Mouse (Mus musculus) limb, embryonic 13.5 days (tissue): ENCODE measurements around the gene Nap1l3. TPM values are rescaled to one million over a fixed set of nuclear protein-coding genes. Genes with fewer than 3 reads are reported as not detected.

Source experiments
- ATAC-seq: fragments of 200-750 bp; cut with Nextera tagmentation; 2 replicates; pipeline ENCODE4 v1.8.0; 2017; ENCODE audit warnings: low read depth, moderate number of reproducible peaks, moderate TSS enrichment; ENCODE audit not compliant: low FRiP score
- H3K27ac ChIP-seq: fragments of 300-500 bp; sonication (generic); 2 replicates; pipeline ENCODE4 v1.5.1; 2015; ENCODE audit warnings: inconsistent platforms, mild to moderate bottlenecking, moderate library complexity
- H3K27me3 ChIP-seq: fragments of 300-500 bp; sonication (generic); 2 replicates; pipeline ENCODE4 v1.6.1; 2015; ENCODE audit warnings: mild to moderate bottlenecking, inconsistent platforms
- H3K36me3 ChIP-seq: fragments of 300-500 bp; sonication (generic); 2 replicates; pipeline ENCODE4 v1.6.1; 2015; ENCODE audit warnings: inconsistent platforms, mild to moderate bottlenecking, moderate library complexity
- H3K4me1 ChIP-seq: fragments of 300-500 bp; sonication (generic); 2 replicates; pipeline ENCODE4 v1.6.1; 2015; ENCODE audit warnings: inconsistent platforms
- H3K4me2 ChIP-seq: fragments of 300-500 bp; sonication (generic); replicated peaks from 2 replicates; pipeline ENCODE4 v1.6.1; 2015; ENCODE audit warnings: inconsistent platforms, mild to moderate bottlenecking, moderate library complexity
- H3K4me3 ChIP-seq: fragments of 300-500 bp; sonication (generic); 2 replicates; pipeline ENCODE4 v1.5.1; 2015; ENCODE audit warnings: moderate library complexity, mild to moderate bottlenecking, inconsistent platforms
- H3K9ac ChIP-seq: fragments of 300-500 bp; sonication (generic); 2 replicates; pipeline ENCODE4 v1.6.1; 2015; ENCODE audit warnings: mild to moderate bottlenecking, inconsistent platforms
- H3K9me3 ChIP-seq: fragments of 300-500 bp; sonication (generic); 2 replicates; pipeline ENCODE4 v1.6.1; 2016; ENCODE audit warnings: inconsistent platforms
- WGBS: fragments of 180-500 bp; shearing (Covaris S2); methylation state at CpG from one replicate; pipeline ENCODE4 v1.1.7; 2015; 5-methylcytosine and 5-hydroxymethylcytosine counted together
- polyA plus RNA-seq: library from polyadenylated mRNA; unstranded; fragments of >200 nt; fragmentation: Nextera tagmentation; extraction: Ambion mirVana; gene quantifications from 2 replicates; pipeline ENCODE4 v1.2.1, GENCODE M21; 2015

Gene Nap1l3
- polyA plus RNA-seq: 5.8 and 6.3 TPM in 2 replicates

DNA sequence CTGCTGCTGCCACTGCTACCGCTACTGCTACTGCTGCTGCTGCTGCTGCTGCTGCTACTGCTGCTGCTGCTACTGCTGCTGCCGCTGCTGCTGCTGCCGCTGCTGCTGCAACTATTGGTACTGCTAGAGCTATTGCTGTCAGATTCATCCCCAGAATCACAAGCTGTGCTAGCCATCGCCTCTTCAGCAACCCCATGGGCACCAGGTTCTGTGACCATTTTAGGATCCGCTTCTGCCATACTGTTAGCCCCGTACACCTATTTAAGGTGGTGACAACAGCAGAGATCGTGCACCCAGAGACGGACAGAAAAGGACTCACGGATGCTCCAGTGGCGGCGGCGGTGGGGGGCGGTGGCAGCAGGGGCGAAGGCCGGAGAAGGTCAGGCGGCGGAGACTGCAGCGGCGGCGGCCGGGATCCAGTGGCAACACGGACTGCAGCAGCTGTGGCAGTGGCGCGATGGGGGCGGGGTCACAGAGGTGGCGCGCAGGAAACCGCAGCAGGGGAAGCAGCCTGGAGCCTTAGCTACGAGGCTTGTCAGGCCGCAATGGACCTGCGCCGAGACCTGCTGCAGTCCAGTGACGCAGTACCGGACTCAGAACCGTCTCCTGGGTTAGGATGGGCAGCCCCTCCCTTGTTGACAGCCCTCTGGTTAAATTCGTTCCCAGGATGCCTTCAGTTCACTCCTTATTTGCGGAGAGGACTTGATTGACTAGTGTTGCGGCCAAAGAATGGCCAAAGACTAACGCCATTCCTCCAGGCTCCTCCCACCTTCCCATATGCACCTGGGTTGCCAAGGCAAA lies at the start of gene Nap1l3:
TSS of gene Nap1l3 (minus strand) at position 621 of the 801 bp plus-strand sequence.
- ATAC-seq: peak; percentile 99
- WGBS: 3% methylated on average over 37 of the region's 39 CpGs

GRCm38 (mm10) chrX:122397652-122398051 lies 451 bp upstream of the Nap1l3 start:
- Histone ChIP-seq H3K4me3 (peak overlapping the region; percentile 57), H3K9me3 (no peaks in the 10 kb centered on the region), H3K4me1 (no peaks in the 10 kb centered on the region), H3K27ac (no peak overlapping the region), H3K36me3 (no peaks in the 10 kb centered on the region), H3K9ac (no peak overlapping the region), H3K4me2 (peak overlapping the region; percentile 61), H3K27me3 (no peaks in the 10 kb centered on the region)
- WGBS: 19% methylated on average over 8 of the region's 8 CpGs
- peak; percentile 21; the same call in 1 of the 2 replicates for ATAC-seq

More for the DNA sequence above, at the start of gene Nap1l3:
- Histone ChIP-seq H3K9ac (peak within 1 kb of the TSS; percentile 63), H3K27ac (no peak within 1 kb of the TSS), H3K4me2 (peak within 1 kb of the TSS; percentile 61), H3K9me3 (no peaks in the 10 kb centered on the region), H3K4me1 (no peaks in the 10 kb centered on the region), H3K4me3 (peak within 1 kb of the TSS; percentile 57), H3K27me3 (no peaks in the 10 kb centered on the region), H3K36me3 (no peaks in the 10 kb centered on the region)
